Mouse (Mus musculus) spleen, adult 2 months (tissue): Measurements from ENCODE around the gene Alpk3.

Source experiments
- CTCF ChIP-seq: fragments of 200-500 bp; IDR thresholded peaks from 2 replicates; pipeline ENCODE4 v1.5.1; 2011; ENCODE audit warnings: mild to moderate bottlenecking, inconsistent platforms; ENCODE audit not compliant: insufficient read depth, insufficient read length, insufficient replicate concordance; ENCODE audit errors: extremely low read depth
- POLR2A ChIP-seq: fragments of 200-500 bp; IDR thresholded peaks from 2 replicates; pipeline ENCODE4 v1.6.1; 2011; ENCODE audit warnings: low read depth, low read length, inconsistent platforms

DNA sequence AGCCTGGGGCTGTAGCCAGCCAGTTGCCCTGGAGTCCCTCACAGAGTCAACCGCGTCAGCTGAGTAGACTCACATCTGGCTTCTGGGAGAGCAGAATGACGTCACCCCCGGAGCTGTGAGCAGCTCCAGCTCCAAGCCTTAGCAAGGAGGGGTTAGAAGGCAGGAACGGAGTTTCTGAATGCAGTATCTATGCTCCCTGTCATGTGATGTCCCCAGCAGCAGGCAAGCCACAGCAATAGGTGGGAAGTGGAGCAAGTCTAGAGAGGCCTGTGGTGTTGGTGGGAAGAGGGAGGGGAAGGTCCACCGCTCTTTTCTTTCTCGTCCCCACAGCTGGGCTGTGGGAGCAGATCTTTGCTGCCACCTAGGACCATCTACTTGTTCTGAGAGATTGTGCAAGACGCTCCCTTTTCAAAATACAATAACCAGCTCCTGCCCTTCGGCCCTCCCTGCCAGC lies 77.2 kb downstream of the Alpk3 start:
- TF ChIP-seq CTCF (no peak), POLR2A (no peak)
